Mouse (Mus musculus) MEL (cell line): Measurements from ENCODE around the gene Mcoln3.

Experiments
- CTCF ChIP-seq, 3 experiments: IDR thresholded peaks in 2 of 3; conservative IDR thresholded peaks in 1 of 3; 2 replicates each; pipeline ENCODE4 v1.5.1; 2011 to 2012; ENCODE audit warnings: low read length in 3 of 3, low read depth in 2 of 3, mild to moderate bottlenecking in 2 of 3, improper control_type of control experiment in 1 of 3, inconsistent platforms in 1 of 3, mixed read lengths in 1 of 3, moderate library complexity in 1 of 3; ENCODE audit not compliant: control insufficient read depth in 1 of 3, insufficient read depth in 1 of 3, poor library complexity in 1 of 3, severe bottlenecking in 1 of 3
- EP300 ChIP-seq, 2 experiments: IDR thresholded peaks; 2 replicates each; pipeline ENCODE4 v1.6.1; 2011; ENCODE audit warnings: improper control_type of control experiment in 2 of 2, low read length in 2 of 2, low read depth in 1 of 2, mild to moderate bottlenecking in 1 of 2
- GATA1 ChIP-seq: IDR thresholded peaks from 2 replicates; pipeline ENCODE4 v1.6.1; 2011; ENCODE audit warnings: low read depth, low read length, improper control_type of control experiment
- MAFK ChIP-seq: IDR thresholded peaks from 2 replicates; pipeline ENCODE4 v1.6.1; 2011; ENCODE audit warnings: low read depth, mild to moderate bottlenecking, low read length, improper control_type of control experiment, borderline replicate concordance
- MAX ChIP-seq: IDR thresholded peaks from 2 replicates; pipeline ENCODE4 v1.6.1; 2011; ENCODE audit warnings: low read length, improper control_type of control experiment
- MEF2A ChIP-seq: IDR thresholded peaks from 2 replicates; pipeline ENCODE4 v1.6.1; 2014; ENCODE audit warnings: low read depth, mild to moderate bottlenecking, inconsistent platforms, low read length, improper control_type of control experiment; ENCODE audit not compliant: poor library complexity, insufficient replicate concordance, severe bottlenecking; ENCODE audit errors: extremely low read depth
- POLR2A ChIP-seq, 2 experiments: IDR thresholded peaks; 2 replicates each; pipeline ENCODE4 v1.6.1; 2011 to 2012; ENCODE audit warnings: low read length in 2 of 2, mild to moderate bottlenecking in 2 of 2, control low read depth in 1 of 2, improper control_type of control experiment in 1 of 2, low read depth in 1 of 2, moderate library complexity in 1 of 2; ENCODE audit not compliant: control insufficient read depth in 1 of 2, insufficient read depth in 1 of 2, poor library complexity in 1 of 2
- POLR2AphosphoS2 ChIP-seq: IDR thresholded peaks from 2 replicates; pipeline ENCODE4 v1.6.1; 2011; ENCODE audit warnings: low read length, improper control_type of control experiment
- TAL1 ChIP-seq: IDR thresholded peaks from 2 replicates; pipeline ENCODE4 v1.6.1; 2012; ENCODE audit warnings: mild to moderate bottlenecking, inconsistent platforms, low read length, moderate library complexity, mixed read lengths
- USF1 ChIP-seq: IDR thresholded peaks from 2 replicates; pipeline ENCODE4 v1.6.1; 2014; ENCODE audit warnings: low read depth, mild to moderate bottlenecking, inconsistent platforms, low read length, improper control_type of control experiment, moderate library complexity
- ZC3H11A ChIP-seq: IDR thresholded peaks from 2 replicates; pipeline ENCODE4 v1.6.1; 2012; ENCODE audit warnings: low read depth, mild to moderate bottlenecking, inconsistent platforms, low read length, improper control_type of control experiment
- ZKSCAN1 ChIP-seq: IDR thresholded peaks from 2 replicates; pipeline ENCODE4 v1.6.1; 2012; ENCODE audit warnings: low read depth, mild to moderate bottlenecking, inconsistent platforms, low read length, improper control_type of control experiment, moderate library complexity
- ZNF384 ChIP-seq: IDR thresholded peaks from 2 replicates; pipeline ENCODE4 v1.6.1; 2012; ENCODE audit warnings: low read depth, mild to moderate bottlenecking, inconsistent platforms, low read length, improper control_type of control experiment

GRCm38 (mm10) chr3:146151755-146152154 is 34.5 kb downstream of the Mcoln3 start:
- TF ChIP-seq CTCF (IDR thresholded peaks at IDR 0.05 in 2 of 3, conservative IDR thresholded peaks at IDR 0.05 in 1 of 3; ENCODE audit: control insufficient read depth in 1 of 3, insufficient read depth in 1 of 3, low read depth in 2 of 3, low read length in 3 of 3, poor library complexity in 1 of 3, severe bottlenecking in 1 of 3) (no peak), TAL1 (no peak), MEF2A (no peak), POLR2AphosphoS2 (no peak), ZC3H11A (no peak), MAX (no peak), POLR2A (IDR thresholded peaks at IDR 0.05; ENCODE audit: control insufficient read depth in 1 of 2, insufficient read depth in 1 of 2, low read depth in 1 of 2, low read length in 2 of 2, poor library complexity in 1 of 2) (no peak), GATA1 (no peak), ZKSCAN1 (no peak), ZNF384 (no peak), USF1 (no peak), EP300 (IDR thresholded peaks at IDR 0.05; ENCODE audit: low read depth in 1 of 2, low read length in 2 of 2) (no peak), MAFK (no peak)
